Comparison of ENCODE assay signal across 14 mouse cellular contexts in genomic region chr2:68020251-68020680, GRCm38 (mm10).
DNase-seq lines count a peak whose midpoint lies in the region; ATAC-seq and TF ChIP-seq lines count a peak whose summit lies in the region.
"Had no signal": no experiment of that assay in that cellular context is flagged by ENCODE, and none has a peak within 500 bp of the region (broad histone marks: within the 10 kb centered on the region; RNA-seq: fewer than 3 reads in every experiment).

No protein-coding gene starts in this region.

- no peak for DNase-seq in frontal cortex, postnatal 10 days (ENCODE audit: low spot score in 2 of 2)
- DNase-seq in brain, embryonic 14.5 days (ENCODE audit: low read depth): peak; percentile 30
- peak; percentile 36 to 52 for DNase-seq in cerebellum, postnatal 10 days
- DNase-seq in layer of hippocampus, postnatal 14 days (ENCODE audit: low spot score in 2 of 2): peak; percentile 14 to 28
- DNase-seq in adrenal gland, adult (ENCODE audit: inconsistent age in 2 of 2, low spot score in 1 of 2): no peak
- DNase-seq in testis, postnatal 14 days (ENCODE audit: low spot score): no peak
- DNase-seq: adrenal gland, adult 2 months; gastrocnemius, postnatal 10 days; heart, postnatal 4 days; kidney, postnatal 10 days; lung, postnatal 14 days had no signal

- TF ChIP-seq POLR2A in brain, embryonic 14.5 days (IDR thresholded peaks at IDR 0.05; ENCODE audit: borderline replicate concordance, extremely low read depth, insufficient read depth, insufficient read length, poor library complexity, severe bottlenecking): no peak

- ATAC-seq in frontal cortex, adult (ENCODE audit: low TSS enrichment): peak; percentile 80
- ATAC-seq in CD4-positive, CD25-positive, alpha-beta regulatory T cell, adult 4 months: no peak
- ATAC-seq: inflammation-experienced regulatory T-cells, adult 6 months had no signal

- no peak for TF ChIP-seq CTCF in brain, embryonic 14.5 days (IDR thresholded peaks at IDR 0.05; ENCODE audit: borderline replicate concordance, extremely low read depth, insufficient read depth, insufficient read length)

Comparison
In these comparisons a context has a peak if more than half of its experiments do, and no peak if none do; other contexts are left out.
1. DNase-seq: peak in brain, embryonic 14.5 days (single experiment), cerebellum, postnatal 10 days (2 of 2) and layer of hippocampus, postnatal 14 days (2 of 2); none in frontal cortex, postnatal 10 days (0 of 2), adrenal gland, adult (0 of 2) and testis, postnatal 14 days (single experiment).